Mouse (Mus musculus) midbrain, postnatal 0 days (tissue): Measurements from ENCODE around the gene Ptpdc1. TPM values are rescaled to one million over a fixed set of nuclear protein-coding genes. Genes with fewer than 3 reads are reported as not detected.

Experiments used
- ATAC-seq: fragments of 200-750 bp; cut with Nextera tagmentation; 2 replicates; pipeline ENCODE4 v1.8.0; 2017; ENCODE audit warnings: moderate number of reproducible peaks, mild to moderate bottlenecking, moderate TSS enrichment, moderate library complexity; ENCODE audit not compliant: low FRiP score
- DNase-seq: peaks from one replicate; pipeline ENCODE4 v3.0.0-alpha.2; 2015; ENCODE audit warnings: low spot score
- H3K27ac ChIP-seq: fragments of 300-500 bp; sonication (generic); 2 replicates; pipeline ENCODE4 v1.5.1; 2014; ENCODE audit warnings: low read depth, mild to moderate bottlenecking, low read length, mixed read lengths
- H3K27me3 ChIP-seq: fragments of 300-500 bp; sonication (generic); 2 replicates; pipeline ENCODE4 v1.6.1; 2014; ENCODE audit warnings: low read length, control low read depth, mixed read lengths; ENCODE audit not compliant: insufficient read depth
- H3K36me3 ChIP-seq: fragments of 300-500 bp; sonication (generic); 2 replicates; pipeline ENCODE4 v1.6.1; 2014; ENCODE audit warnings: low read length, control low read depth, mixed read lengths; ENCODE audit not compliant: insufficient read depth
- H3K4me1 ChIP-seq: fragments of 300-500 bp; sonication (generic); 2 replicates; pipeline ENCODE4 v1.6.1; 2014; ENCODE audit warnings: mild to moderate bottlenecking, control low read depth, antibody characterized with exemption, low read length, mixed read lengths; ENCODE audit not compliant: insufficient read depth
- H3K4me2 ChIP-seq: fragments of 300-500 bp; sonication (generic); 2 replicates; pipeline ENCODE4 v1.6.1; 2014; ENCODE audit warnings: low read depth, mild to moderate bottlenecking, low read length, mixed read lengths; ENCODE audit not compliant: poor library complexity, severe bottlenecking
- H3K4me3 ChIP-seq: fragments of 300-500 bp; sonication (generic); 2 replicates; pipeline ENCODE4 v1.5.1; 2014; ENCODE audit warnings: low read depth, mild to moderate bottlenecking, low read length, moderate library complexity
- H3K9ac ChIP-seq: fragments of 300-500 bp; sonication (generic); replicated peaks from 2 replicates; pipeline ENCODE4 v1.6.1; 2014; ENCODE audit warnings: mild to moderate bottlenecking, low read length, moderate library complexity, mixed read lengths; ENCODE audit not compliant: poor library complexity, severe bottlenecking
- H3K9me3 ChIP-seq: fragments of 300-500 bp; sonication (generic); 2 replicates; pipeline ENCODE4 v1.6.1; 2016; ENCODE audit warnings: low read length, control low read depth
- CTCF ChIP-seq: IDR thresholded peaks from 2 replicates; pipeline ENCODE4 v1.5.1; 2016; ENCODE audit warnings: antibody characterized with exemption, mild to moderate bottlenecking
- WGBS: fragments of 180-500 bp; shearing (Covaris S2); extraction: QIAGEN DNeasy Blood & Tissue Kit; methylation state at CpG from one replicate; pipeline ENCODE4 v1.1.7; 2014; 5-methylcytosine and 5-hydroxymethylcytosine counted together
- polyA plus RNA-seq: library from polyadenylated mRNA; unstranded; fragments of >200 nt; fragmentation: Nextera tagmentation; extraction: Ambion mirVana; gene quantifications from 2 replicates; pipeline ENCODE4 v1.2.1, GENCODE M21; 2015
- total RNA-seq: library from RNA; depleted of rRNA; stranded (reverse); fragments of >200 nt; gene quantifications from 2 replicates; pipeline ENCODE4 v1.2.3, GENCODE M21; 2014

Ptpdc1 gene
- total and polyA plus RNA-seq, 2 experiments from 2014 or later, result 15.3 to 36.3 TPM

- no peak for ATAC-seq
- peak; percentile 76 for TF ChIP-seq CTCF
- Histone ChIP-seq H3K27ac (no peak overlapping the region), H3K9ac (no peak overlapping the region), H3K27me3 (peaks cover 10% of the 10 kb centered on the region), H3K9me3 (no peaks in the 10 kb centered on the region), H3K4me3 (no peak overlapping the region), H3K4me2 (no peak overlapping the region), H3K4me1 (no peaks in the 10 kb centered on the region), H3K36me3 (no peaks in the 10 kb centered on the region)
- DNase-seq, result peak; percentile 39
- 0% methylated on average over 1 of the region's 1 CpGs for WGBS
Observed at GRCm38 (mm10) chr13:48650615-48651014, 25.2 kb upstream of the Ptpdc1 start.

DNA sequence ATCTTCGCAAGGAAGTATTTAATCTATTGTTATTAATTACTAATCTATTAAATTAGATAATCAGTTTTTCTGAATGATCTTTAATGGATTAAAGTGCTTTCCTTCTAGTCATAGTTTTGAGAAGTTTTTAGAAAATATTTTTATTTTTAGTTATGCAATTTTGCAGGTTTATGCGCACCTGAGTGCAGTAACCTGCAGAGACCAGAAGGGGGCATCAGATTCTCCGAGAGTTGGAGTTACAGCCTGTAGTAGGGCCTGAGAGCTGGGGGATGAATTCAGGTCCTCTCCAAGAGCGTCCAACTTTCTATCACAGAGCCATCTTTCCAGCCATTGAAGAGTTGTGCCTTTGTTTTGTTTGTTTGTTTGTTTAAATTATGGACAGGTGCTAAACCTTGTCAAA is 21.2 kb upstream of the Ptpdc1 start:
- Histone ChIP-seq H3K4me2 (no peak overlapping the region), H3K36me3 (no peaks in the 10 kb centered on the region), H3K4me1 (no peaks in the 10 kb centered on the region), H3K4me3 (no peak overlapping the region), H3K27me3 (peaks cover 2% of the 10 kb centered on the region; the same call in 1 of the 2 replicates), H3K27ac (no peak overlapping the region), H3K9ac (no peak overlapping the region), H3K9me3 (no peaks in the 10 kb centered on the region)
- TF ChIP-seq CTCF, result peak; percentile 14; the same call in 1 of the 2 replicates
- ATAC-seq (no peak), DNase-seq (no peak)
- WGBS, result 82% methylated on average over 4 of the region's 4 CpGs

- Histone ChIP-seq H3K4me1 (no peaks in the 10 kb centered on the region), H3K4me2 (no peak overlapping the region), H3K27me3 (no peaks in the 10 kb centered on the region), H3K9ac (no peak overlapping the region), H3K27ac (no peak overlapping the region), H3K36me3 (no peaks in the 10 kb centered on the region), H3K9me3 (no peaks in the 10 kb centered on the region), H3K4me3 (no peak overlapping the region)
- DNase-seq, result no peak
- 84% methylated on average over 3 of the region's 3 CpGs for WGBS
- ATAC-seq, result no peak
- no peak for TF ChIP-seq CTCF
Observed at GRCm38 (mm10) chr13:48643991-48644390, 18.5 kb upstream of the Ptpdc1 start.

- Histone ChIP-seq H3K4me2 (no peak overlapping the region), H3K27ac (no peak overlapping the region), H3K4me1 (no peaks in the 10 kb centered on the region), H3K36me3 (no peaks in the 10 kb centered on the region), H3K27me3 (no peaks in the 10 kb centered on the region), H3K4me3 (no peak overlapping the region), H3K9me3 (no peaks in the 10 kb centered on the region), H3K9ac (no peak overlapping the region)
- no peak for TF ChIP-seq CTCF
- ATAC-seq (no peak), DNase-seq (no peak)
- WGBS, result 86% methylated on average over 6 of the region's 6 CpGs
Observed at GRCm38 (mm10) chr13:48643072-48643471, 17.6 kb upstream of the Ptpdc1 start.

DNA sequence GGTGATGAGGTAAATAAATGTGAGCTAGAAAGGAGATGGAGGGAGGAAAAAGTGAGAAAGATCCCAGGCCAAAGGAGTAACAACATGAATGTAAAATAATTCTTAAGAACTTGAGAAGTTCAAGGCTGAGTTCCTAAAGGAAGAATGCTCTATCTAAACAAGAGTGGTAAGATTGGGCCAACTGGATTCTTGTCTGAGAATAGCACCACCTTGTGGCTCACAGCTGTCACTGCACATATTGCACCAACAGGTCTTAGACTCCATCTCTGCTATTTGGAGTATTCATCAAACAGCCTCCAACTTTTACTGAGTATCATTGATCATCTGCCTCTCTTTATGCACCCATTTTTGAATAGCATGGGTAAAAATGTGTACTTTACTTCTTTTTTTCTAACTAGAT is 14.1 kb upstream of the Ptpdc1 start:
- no peaks in the 10 kb centered on the region for H3K4me1 ChIP-seq
- H3K4me3 ChIP-seq, result no peak overlapping the region
- H3K36me3 ChIP-seq, result no peaks in the 10 kb centered on the region
- no peaks in the 10 kb centered on the region for H3K27me3 ChIP-seq
- H3K9ac ChIP-seq, result no peak overlapping the region
- ATAC-seq (no peak), DNase-seq (peak; percentile 91)
- no peak overlapping the region for H3K27ac ChIP-seq
- no peak overlapping the region for H3K4me2 ChIP-seq
- TF ChIP-seq CTCF, result peak; percentile 95
- no peaks in the 10 kb centered on the region for H3K9me3 ChIP-seq

- H3K4me3 ChIP-seq, result no peak overlapping the region
- H3K9me3 ChIP-seq, result no peaks in the 10 kb centered on the region
- no peaks in the 10 kb centered on the region for H3K4me1 ChIP-seq
- no peak for TF ChIP-seq CTCF
- ATAC-seq, result no peak
- no peak overlapping the region for H3K27ac ChIP-seq
- no peak overlapping the region for H3K4me2 ChIP-seq
- no peak for DNase-seq
- H3K9ac ChIP-seq, result no peak overlapping the region
- H3K36me3 ChIP-seq, result no peaks in the 10 kb centered on the region
- H3K27me3 ChIP-seq, result no peaks in the 10 kb centered on the region
- 31% methylated on average over 2 of the region's 2 CpGs for WGBS
Observed at GRCm38 (mm10) chr13:48637706-48638105, 12.2 kb upstream of the Ptpdc1 start.
